Mouse (Mus musculus) naive thymus-derived CD4-positive, alpha-beta T cell, adult 2 months (primary cell): ENCODE measurements around the gene Scyl1.

ENCODE experiments used
- DNase-seq: peaks from one replicate; pipeline ENCODE4 v3.0.0-alpha.2; 2011; ENCODE audit warnings: low read depth

Scyl1 gene

GRCm38 (mm10) chr19:5803041-5803880 is 32.0 kb upstream of the Scyl1 start:
- peak; percentile 99 for DNase-seq

- DNase-seq = no peak
These were observed 31.5 kb upstream of the Scyl1 start for GRCm38 (mm10) chr19:5802787-5803040.

DNA sequence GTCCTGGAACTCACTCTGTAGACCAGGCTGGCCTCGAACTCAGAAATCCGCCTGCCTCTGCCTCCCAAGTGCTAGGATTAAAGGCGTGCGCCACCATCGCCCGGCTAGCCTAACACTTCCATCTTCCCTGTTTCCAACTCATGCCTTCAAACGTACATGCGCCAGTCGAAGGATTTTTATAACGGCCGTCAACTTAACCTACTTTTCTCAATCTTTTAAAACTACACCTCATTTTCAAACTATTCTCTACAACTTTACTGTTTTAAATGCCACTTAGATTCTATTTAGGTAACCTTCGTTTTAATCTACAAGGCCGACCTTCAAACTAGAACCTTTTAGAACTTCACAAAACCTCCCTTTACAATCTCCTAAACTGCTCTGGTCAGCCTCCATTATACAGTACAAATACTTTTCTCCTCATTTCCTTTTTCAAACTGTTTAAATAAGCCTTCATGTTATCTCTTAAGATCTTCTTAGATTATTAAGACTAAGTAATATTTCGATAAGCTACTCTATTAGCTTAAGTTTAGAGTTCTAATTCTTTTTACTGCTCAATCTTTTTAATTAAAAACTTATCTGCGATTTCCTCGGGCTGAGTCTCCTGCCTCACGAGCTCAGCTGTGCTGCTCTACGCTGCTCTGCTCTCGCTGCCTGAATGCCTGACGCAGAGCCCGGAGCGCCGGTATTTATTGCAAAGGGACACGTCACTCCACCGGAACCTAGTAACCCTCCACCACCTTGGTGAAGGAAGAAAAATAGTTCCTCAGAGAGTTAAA is 31.0 kb upstream of the Scyl1 start:
- peak; percentile 99 for DNase-seq

GRCm38 (mm10) chr19:5801432-5801964 is 30.3 kb upstream of the Scyl1 start:
- DNase-seq = peak; percentile 62

- peak; percentile 64 for DNase-seq
These were observed 29.6 kb upstream of the Scyl1 start for GRCm38 (mm10) chr19:5800632-5801431.

- no peak for DNase-seq
These were observed 29.1 kb upstream of the Scyl1 start for GRCm38 (mm10) chr19:5800350-5800631.

- peak; percentile 52 for DNase-seq
These were observed 28.5 kb upstream of the Scyl1 start for GRCm38 (mm10) chr19:5799566-5800349.

DNA sequence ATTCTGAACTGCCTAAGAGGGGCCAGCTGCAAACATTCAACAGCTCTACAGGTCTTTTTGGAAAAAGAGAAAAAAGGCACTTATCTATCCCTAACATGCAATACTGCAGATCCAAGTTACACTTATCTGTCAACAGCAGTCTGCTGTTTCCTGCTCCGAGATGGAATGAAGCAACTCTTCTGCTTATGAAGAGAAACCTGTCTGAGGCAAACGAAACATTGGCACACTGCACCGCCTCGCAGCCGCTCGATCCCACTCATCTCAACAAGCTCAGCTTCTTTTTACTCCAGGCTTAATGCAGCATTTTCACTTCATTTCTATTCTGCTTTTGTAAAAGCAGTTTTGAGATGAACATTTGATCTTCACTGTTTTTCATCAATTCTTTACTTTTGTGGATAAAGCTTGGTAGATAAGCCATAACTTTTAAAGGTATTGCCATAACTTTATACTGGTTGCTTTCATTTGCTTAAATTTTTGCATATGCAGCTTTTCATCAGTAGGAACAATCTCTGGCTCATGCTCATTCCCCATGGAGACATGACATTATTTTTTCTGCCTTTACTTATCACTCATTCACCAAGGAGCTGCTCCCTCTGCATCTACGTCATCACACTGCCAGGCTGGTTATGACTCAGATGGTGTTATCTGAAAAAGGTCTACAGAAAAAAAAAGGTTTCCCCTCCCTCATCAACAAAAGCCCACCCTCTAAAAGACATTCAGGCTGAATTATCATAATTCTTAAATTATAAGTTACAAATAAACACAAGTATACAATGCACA is 27.7 kb upstream of the Scyl1 start:
- peak; percentile 57 for DNase-seq

GRCm38 (mm10) chr19:5797381-5798111 is 26.3 kb upstream of the Scyl1 start:
- DNase-seq = peak; percentile 67

DNA sequence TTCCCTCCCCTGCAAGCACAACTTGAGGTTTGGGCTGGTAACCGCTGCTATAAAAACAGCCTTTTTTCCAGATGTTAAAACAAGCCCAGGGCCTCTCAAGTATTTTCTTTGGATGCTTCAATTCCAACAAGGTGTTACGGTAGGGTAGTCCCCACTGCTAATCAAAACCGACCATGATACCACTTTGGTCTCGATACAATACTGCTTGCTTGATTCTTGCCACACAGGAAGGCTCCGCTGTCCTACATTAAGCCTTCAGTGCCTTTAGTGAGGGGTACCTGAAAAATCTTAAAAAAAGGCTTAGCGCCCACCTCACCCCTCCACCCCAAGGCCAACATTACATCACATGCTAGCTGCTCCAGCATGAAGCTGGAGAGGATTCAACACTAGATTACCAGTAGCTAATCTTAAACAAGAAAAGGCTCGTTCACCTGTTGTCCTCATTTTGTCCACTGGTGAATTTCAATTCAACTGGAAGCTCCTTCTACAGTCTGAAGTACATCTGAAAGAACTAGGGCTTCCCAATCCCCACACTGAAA is 25.4 kb upstream of the Scyl1 start:
- DNase-seq = peak; percentile 44

GRCm38 (mm10) chr19:5795668-5796572 is 24.7 kb upstream of the Scyl1 start:
- DNase-seq = peak; percentile 45

GRCm38 (mm10) chr19:5794771-5795576 is 23.8 kb upstream of the Scyl1 start:
- peak; percentile 65 for DNase-seq

DNA sequence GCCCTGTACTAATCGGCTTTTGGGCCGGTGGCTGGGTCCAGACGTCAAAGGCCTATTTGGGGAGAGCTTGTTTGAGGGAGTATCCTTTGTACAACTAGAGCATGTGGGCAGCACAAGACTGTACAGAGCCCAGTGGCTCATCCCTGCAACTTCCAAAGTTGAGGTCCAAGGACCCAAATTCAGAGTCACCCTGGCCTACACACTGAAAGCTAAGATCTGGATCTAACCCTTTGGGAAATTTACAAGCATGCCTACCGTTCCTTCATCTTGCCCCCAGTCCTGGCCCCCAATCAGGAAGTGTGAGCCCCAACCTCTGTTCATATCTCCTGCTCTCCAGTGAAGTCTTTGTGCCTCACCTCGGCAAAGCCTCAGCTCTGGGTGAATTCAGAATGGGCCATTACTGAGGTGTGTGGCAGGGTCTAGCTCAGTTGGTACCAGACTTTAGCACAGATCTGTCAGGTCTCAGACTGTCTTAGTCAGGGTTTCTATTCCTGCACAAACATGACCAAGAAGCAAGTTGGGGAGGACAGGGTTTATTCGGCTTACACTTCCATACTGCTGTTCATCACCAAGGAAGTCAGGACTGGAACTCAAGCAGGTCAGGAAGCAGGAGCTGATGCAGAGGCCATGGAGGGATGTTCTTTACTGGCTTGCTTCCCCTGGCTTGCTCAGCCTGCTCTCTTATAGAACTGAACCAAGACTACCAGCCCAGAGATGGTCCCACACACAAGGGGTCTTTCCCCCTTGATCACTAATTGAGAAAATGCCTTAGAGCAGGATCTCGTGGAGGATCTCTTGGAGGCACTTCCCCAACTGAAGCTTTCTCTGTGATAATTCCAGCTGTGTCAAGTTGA is 22.9 kb upstream of the Scyl1 start:
- peak; percentile 53 for DNase-seq

- DNase-seq = peak; percentile 87
These were observed 21.9 kb upstream of the Scyl1 start for GRCm38 (mm10) chr19:5793116-5793515.

- DNase-seq = no peak
These were observed 20.1 kb upstream of the Scyl1 start for GRCm38 (mm10) chr19:5791329-5791728.

DNA sequence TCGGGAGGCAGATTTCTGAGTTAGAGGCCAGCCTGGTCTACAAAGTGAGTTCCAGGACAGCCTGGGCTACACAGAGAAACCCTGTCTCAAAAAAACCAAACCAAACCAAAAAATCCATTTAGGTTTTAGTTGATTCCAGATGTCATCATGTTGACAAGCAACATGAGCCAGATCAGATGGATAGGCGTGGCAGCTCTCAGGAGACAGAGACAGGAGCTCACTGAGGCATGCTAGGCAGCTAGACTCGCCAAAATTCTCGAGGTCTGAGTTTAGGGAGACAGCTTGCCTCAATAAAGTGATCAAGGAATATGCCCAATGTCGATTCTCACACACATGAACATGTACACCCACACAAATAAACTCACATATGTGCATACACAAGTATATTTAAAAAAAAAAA is 17.8 kb upstream of the Scyl1 start:
- DNase-seq = no peak

DNA sequence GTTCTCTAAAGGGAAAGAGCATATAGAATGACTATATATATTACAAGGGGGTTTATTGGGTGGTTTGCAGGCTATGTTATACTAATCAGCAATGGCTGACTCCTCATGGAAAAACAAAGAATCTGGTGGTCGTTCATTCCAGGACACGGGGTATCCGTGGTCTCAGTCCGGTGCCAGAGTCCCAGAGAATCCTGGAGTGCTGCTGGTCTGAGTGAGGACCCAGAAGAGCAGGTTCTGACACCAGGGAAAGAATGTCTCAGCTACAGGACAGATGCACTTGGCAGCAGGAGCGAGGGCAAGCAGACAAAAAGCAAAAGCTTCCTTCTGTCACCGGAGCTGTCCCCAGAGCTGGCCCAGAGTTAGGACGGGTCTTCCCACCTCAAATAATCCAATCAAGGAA is 17.4 kb upstream of the Scyl1 start:
- DNase-seq = no peak
